Mouse (Mus musculus) liver, embryonic 14.5 days (tissue): ENCODE results near the gene Rpl37. TPM values are rescaled to one million over a fixed set of nuclear protein-coding genes. Genes with fewer than 3 reads are reported as not detected.

Experiments used
- ATAC-seq: fragments of 200-750 bp; cut with Nextera tagmentation; 2 replicates; pipeline ENCODE4 v1.8.0; 2017; ENCODE audit warnings: moderate number of reproducible peaks, mild to moderate bottlenecking, moderate library complexity; ENCODE audit not compliant: insufficient read depth
- DNase-seq, 3 experiments: peaks; one replicate each; pipeline ENCODE4 v3.0.0-alpha.2; 2012 to 2013; ENCODE audit warnings: low read depth in 3 of 3, low spot score in 3 of 3
- H3K27ac ChIP-seq: fragments of 300-500 bp; sonication (generic); 2 replicates; pipeline ENCODE4 v1.5.1; 2014; ENCODE audit warnings: moderate library complexity, mild to moderate bottlenecking, control low read depth, inconsistent platforms
- H3K27me3 ChIP-seq: fragments of 300-500 bp; sonication (generic); 2 replicates; pipeline ENCODE4 v1.6.1; 2014; ENCODE audit warnings: mild to moderate bottlenecking, low read length, moderate library complexity; ENCODE audit not compliant: control insufficient read depth, insufficient read depth
- H3K36me3 ChIP-seq: fragments of 300-500 bp; sonication (generic); replicated peaks from 2 replicates; pipeline ENCODE4 v1.6.1; 2014; ENCODE audit warnings: low read depth; ENCODE audit not compliant: control insufficient read depth, insufficient read depth
- H3K4me1 ChIP-seq, 2 experiments: fragments of 200-500 bp in 1 of 2; fragments of 300-500 bp in 1 of 2; sonication (generic) in 1 of 2; replicated peaks; 2 replicates each; pipeline ENCODE4 v1.6.1; 2012 to 2014; ENCODE audit warnings: antibody characterized with exemption in 1 of 2, inconsistent platforms in 1 of 2, low read length in 1 of 2; ENCODE audit not compliant: control insufficient read depth in 2 of 2, insufficient read depth in 2 of 2
- H3K4me2 ChIP-seq: fragments of 300-500 bp; sonication (generic); 2 replicates; pipeline ENCODE4 v1.6.1; 2014; ENCODE audit warnings: low read depth, mild to moderate bottlenecking, control low read depth, moderate library complexity
- H3K4me3 ChIP-seq, 2 experiments: fragments of 200-500 bp in 1 of 2; fragments of 300-500 bp in 1 of 2; sonication (generic) in 1 of 2; 2 replicates each; pipeline ENCODE4 v1.5.1; 2012 to 2014; ENCODE audit warnings: low read depth in 2 of 2, low read length in 2 of 2, mild to moderate bottlenecking in 2 of 2, control low read depth in 1 of 2, inconsistent platforms in 1 of 2, moderate library complexity in 1 of 2; ENCODE audit not compliant: insufficient read depth in 1 of 2
- H3K9ac ChIP-seq: fragments of 300-500 bp; sonication (generic); replicated peaks from 2 replicates; pipeline ENCODE4 v1.6.1; 2014; ENCODE audit warnings: mild to moderate bottlenecking, control low read depth, moderate library complexity
- H3K9me3 ChIP-seq: fragments of 300-500 bp; sonication (generic); 2 replicates; pipeline ENCODE4 v1.6.1; 2016; ENCODE audit warnings: low read length, mixed read lengths; ENCODE audit not compliant: control insufficient read depth
- CTCF ChIP-seq: IDR thresholded peaks from 2 replicates; pipeline ENCODE4 v1.5.1; 2016; ENCODE audit warnings: antibody characterized with exemption, low read depth, control low read depth
- EP300 ChIP-seq: IDR thresholded peaks from 2 replicates; pipeline ENCODE4 v1.6.1; 2016; ENCODE audit warnings: antibody characterized with exemption, low read depth
- WGBS: fragments of 180-500 bp; shearing (Covaris S2); extraction: QIAGEN DNeasy Blood & Tissue Kit; methylation state at CpG from one replicate; pipeline ENCODE4 v1.1.7; 2014; ENCODE audit not compliant: insufficient replicate concordance; 5-methylcytosine and 5-hydroxymethylcytosine counted together
- polyA plus RNA-seq, 2 experiments: library from polyadenylated mRNA; depleted of rRNA in 1 of 2; stranded (reverse) in 1 of 2; unstranded in 1 of 2; fragments of >200 nt; fragmentation: Nextera tagmentation in 1 of 2; extraction: Ambion mirVana in 1 of 2; gene quantifications; 2 replicates each; pipeline versions ENCODE4 v1.2.1 to v1.2.3; 2012 to 2014

Gene Rpl37
- polyA plus RNA-seq, 2 experiments = 570 to 884 TPM

DNA sequence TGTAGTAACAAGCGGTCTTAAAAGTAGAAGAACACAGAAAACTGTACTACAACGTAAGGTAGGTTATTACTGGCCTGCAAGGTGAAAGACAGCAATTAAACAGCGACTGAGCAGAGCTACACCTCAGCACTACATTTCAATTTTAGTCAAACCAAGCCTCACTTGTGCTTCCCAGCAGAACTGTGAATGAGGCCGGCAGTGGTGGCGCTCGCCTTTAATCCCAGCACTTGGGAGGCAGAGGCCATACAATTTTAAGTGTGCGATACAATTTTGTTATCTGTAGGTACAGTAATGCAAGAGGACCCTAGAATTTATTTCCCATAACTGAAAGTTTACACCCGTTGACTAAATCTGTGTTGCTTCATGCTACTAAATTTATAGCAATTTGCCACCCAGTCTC lies 1.3 kb upstream of the Rpl37 start:
- ATAC-seq = no peak
- no peaks in the 10 kb centered on the region for H3K27me3 ChIP-seq
- H3K36me3 ChIP-seq = peaks cover 31% of the 10 kb centered on the region
- peak overlapping the region; percentile 80 for H3K27ac ChIP-seq
- 58% methylated on average over 8 of the region's 8 CpGs for WGBS
- peak overlapping the region; percentile 11 to 92; a peak in 3 of 4 replicates for H3K4me3 ChIP-seq
- peak overlapping the region; percentile 93 for H3K4me2 ChIP-seq
- H3K9ac ChIP-seq = peak overlapping the region; percentile 71
- no peak for DNase-seq
- TF ChIP-seq CTCF (no peak), EP300 (no peak)
- H3K4me1 ChIP-seq = peaks cover 27 to 35% of the 10 kb centered on the region in 2 experiments
- H3K9me3 ChIP-seq = no peaks in the 10 kb centered on the region

DNA sequence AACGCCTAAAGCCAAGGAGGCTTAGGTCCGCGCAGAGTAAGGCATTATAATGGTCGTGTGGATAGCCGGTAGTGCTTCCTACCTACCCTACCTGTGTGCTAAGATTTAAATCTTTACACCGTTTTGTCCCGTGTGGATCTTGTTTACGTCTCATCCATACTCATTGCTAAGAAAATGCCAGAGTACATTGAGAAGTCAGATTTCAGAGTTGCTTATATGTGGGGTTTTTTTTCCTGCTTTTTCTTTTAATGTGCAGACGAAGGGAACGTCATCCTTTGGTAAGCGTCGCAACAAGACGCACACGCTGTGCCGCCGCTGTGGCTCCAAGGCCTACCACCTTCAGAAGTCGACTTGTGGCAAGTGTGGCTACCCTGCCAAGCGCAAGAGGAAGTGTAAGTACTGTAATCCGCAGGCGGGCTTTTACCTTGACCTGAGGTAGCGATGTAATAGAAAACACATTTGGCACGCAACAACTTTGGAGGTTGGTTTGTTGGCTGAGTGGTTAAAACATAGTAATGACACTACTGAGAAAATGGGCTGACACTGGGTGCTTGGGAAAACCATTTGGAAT lies 671 bp downstream of the Rpl37 start:
- Histone ChIP-seq H3K4me1 (peaks cover 27 to 35% of the 10 kb centered on the region in 2 experiments), H3K27me3 (no peaks in the 10 kb centered on the region), H3K4me3 (peak overlapping the region; percentile 84 to 92), H3K27ac (peak overlapping the region; percentile 61), H3K4me2 (peak overlapping the region; percentile 85), H3K9ac (peak overlapping the region; percentile 92), H3K36me3 (peaks cover 49% of the 10 kb centered on the region), H3K9me3 (no peaks in the 10 kb centered on the region)
- ATAC-seq (no peak), DNase-seq (no peak)
- no peak for TF ChIP-seq EP300
- no peak for TF ChIP-seq CTCF
- under 1% methylated on average over 22 of the region's 22 CpGs for WGBS

DNA sequence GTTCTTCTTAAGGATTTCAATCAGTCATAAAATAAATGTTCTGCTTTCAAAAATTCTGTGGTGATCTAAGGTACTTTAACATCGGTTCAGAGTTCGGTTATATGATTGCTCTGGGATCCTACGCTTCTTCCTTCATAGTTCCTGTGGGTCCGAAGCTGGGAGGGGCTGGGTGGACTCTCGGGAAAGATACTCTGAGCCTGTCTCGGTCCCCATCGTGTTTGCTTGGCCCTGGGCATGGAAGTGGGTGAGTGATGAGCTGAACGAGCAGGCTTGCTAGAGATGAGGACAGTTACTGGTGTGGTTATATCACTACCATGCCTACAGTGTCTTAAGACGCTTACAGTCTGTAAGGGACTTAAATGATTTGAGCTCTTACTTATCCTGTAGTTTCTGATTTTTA lies 2.2 kb downstream of the Rpl37 start:
- peaks cover 14 to 20% of the 10 kb centered on the region in 2 experiments for H3K4me1 ChIP-seq
- no peaks in the 10 kb centered on the region for H3K9me3 ChIP-seq
- DNase-seq (no peak), ATAC-seq (no peak)
- peaks cover 56% of the 10 kb centered on the region for H3K36me3 ChIP-seq
- 64% methylated on average over 9 of the region's 9 CpGs for WGBS
- TF ChIP-seq CTCF (no peak), EP300 (no peak)
- H3K27ac ChIP-seq = no peak overlapping the region
- H3K4me2 ChIP-seq = peak overlapping the region; percentile 85
- H3K27me3 ChIP-seq = no peaks in the 10 kb centered on the region
- peak overlapping the region; percentile 52 to 92 for H3K4me3 ChIP-seq
- H3K9ac ChIP-seq = 0 out of 2 replicates have a peak overlapping the region, but pooled peaks have one; percentile 19

- Histone ChIP-seq H3K9ac (no peak overlapping the region), H3K27ac (no peak overlapping the region), H3K9me3 (no peaks in the 10 kb centered on the region), H3K36me3 (peaks cover 57% of the 10 kb centered on the region), H3K4me2 (peak overlapping the region; percentile 85), H3K4me1 (peaks cover 13 to 18% of the 10 kb centered on the region in 2 experiments), H3K27me3 (no peaks in the 10 kb centered on the region), H3K4me3 (no peak overlapping the region)
- DNase-seq (no peak), ATAC-seq (no peak)
- no peak for TF ChIP-seq EP300
- TF ChIP-seq CTCF = no peak
- WGBS = 54% methylated on average over 2 of the region's 2 CpGs
Observed at GRCm38 (mm10) chr15:5119192-5119591, 2.7 kb downstream of the Rpl37 start.

GRCm38 (mm10) chr15:5119707-5120106 lies 3.3 kb downstream of the Rpl37 start:
- Histone ChIP-seq H3K4me2 (no peak overlapping the region), H3K36me3 (peaks cover 62% of the 10 kb centered on the region), H3K27me3 (no peaks in the 10 kb centered on the region), H3K27ac (no peak overlapping the region), H3K9me3 (no peaks in the 10 kb centered on the region), H3K4me1 (peaks cover 8 to 13% of the 10 kb centered on the region in 2 experiments), H3K9ac (no peak overlapping the region), H3K4me3 (no peak overlapping the region)
- DNase-seq (no peak), ATAC-seq (no peak)
- WGBS = 78% methylated on average over 2 of the region's 2 CpGs
- TF ChIP-seq EP300 (no peak), CTCF (peak; percentile 25)
